Mouse (Mus musculus) thymus, postnatal 10 days (tissue): ENCODE data around the gene Maats1.

Source experiments
- DNase-seq, 2 experiments: peaks; one replicate each; pipeline ENCODE4 v3.0.0; 2021; ENCODE audit warnings: low spot score in 2 of 2

The Maats1 gene

DNA sequence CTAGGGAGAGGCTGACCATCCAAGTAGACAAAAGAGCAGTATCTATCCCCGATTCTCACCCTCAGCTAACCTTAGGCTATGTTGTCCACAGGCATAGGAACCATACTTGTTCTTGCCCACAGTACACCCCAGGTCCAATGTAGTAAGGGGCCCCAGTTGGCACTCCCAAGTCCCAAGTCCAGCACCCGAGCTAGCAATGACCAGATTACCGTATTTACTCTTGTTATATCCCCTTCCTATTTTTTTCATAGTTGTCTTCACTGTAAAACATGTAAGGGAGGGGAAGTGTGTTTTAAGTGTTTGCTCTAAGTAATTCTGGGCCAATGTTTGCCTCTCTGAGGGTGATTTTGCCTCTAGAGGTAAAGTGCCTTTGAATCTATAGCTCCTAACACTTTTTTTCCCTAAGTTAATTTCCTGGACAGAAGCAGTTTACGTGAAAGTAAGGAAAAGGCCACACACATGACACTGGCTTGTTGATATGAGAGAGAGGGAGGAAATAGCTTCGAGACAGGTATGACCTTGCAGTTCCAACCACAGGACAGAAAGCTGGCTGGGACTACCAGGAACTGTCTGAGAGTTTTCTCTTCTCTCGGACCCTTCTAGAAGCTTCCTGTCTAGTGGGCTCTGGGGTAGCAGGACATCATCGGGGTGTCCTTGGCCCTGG lies 47.1 kb downstream of the Maats1 start, which contains the start of gene Nr1i2:
Gene Nr1i2, minus strand, starts transcription at position 140 of the 664 bp plus-strand sequence.
- DNase-seq, result no peak

- DNase-seq, result no peak
These were observed 51.8 kb downstream of the Maats1 start for GRCm38 (mm10) chr16:38290151-38290550.

DNA sequence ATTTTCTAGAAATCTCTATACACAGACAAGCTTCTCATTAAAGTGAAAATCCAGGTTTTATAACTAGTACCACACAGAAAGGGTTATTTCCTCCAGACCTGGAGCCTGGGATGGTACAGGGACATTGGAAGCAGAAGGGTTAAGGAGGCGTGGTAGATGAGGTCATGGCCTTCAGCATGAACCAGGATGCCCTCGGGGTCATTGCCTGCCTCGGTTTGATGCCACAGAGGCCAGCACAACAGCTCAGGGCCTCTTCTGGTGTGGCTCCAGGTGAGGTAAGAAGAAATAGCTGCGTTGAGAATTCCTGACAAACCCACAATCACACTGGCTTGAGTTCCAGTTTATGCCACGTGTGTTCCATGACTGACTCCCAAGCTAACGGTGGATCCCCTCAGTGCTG lies 53.1 kb downstream of the Maats1 start:
- no peak for DNase-seq

- DNase-seq, result no peak
These were observed 54.2 kb downstream of the Maats1 start for GRCm38 (mm10) chr16:38287762-38288161.

DNA sequence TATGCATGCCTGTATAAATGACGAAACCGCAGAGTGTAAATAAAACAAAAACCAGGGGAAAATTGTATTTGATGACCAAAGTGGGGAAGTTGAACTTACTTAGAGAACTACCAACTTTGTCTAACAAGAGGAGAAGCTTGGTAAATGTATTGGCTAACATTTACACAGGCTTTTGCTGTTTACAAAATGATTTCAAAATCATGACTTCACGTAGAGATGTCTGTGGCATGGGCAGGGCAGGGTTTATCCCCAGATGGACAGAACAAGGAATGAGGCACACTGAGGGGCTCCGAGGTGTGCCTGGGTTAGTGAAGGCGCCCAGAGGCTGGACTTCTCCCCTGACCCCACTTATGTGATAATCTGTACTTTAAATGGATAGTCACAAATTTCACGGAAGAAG lies 54.6 kb downstream of the Maats1 start:
- DNase-seq, result no peak

- no peak for DNase-seq
These were observed 55.4 kb downstream of the Maats1 start for GRCm38 (mm10) chr16:38286541-38286940.

DNA sequence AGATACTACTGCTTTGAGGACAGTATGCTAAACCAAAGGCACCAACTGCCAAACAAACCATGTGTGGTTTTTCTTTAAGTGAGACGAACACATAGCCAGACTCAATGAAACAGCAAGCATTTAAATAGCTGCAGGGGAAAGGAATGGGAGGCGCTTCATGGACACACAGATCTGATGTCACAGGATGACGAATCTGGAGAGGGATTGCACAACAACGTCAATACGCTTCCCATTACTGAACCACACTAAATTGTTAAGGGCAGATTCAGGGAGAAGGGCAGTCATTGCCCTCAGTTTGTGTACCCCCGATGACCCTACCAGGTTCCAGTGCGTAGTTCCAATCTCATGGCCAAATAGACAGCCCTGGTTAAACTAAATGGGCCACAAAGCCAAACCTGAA lies 56.1 kb downstream of the Maats1 start:
- no peak for DNase-seq

DNA sequence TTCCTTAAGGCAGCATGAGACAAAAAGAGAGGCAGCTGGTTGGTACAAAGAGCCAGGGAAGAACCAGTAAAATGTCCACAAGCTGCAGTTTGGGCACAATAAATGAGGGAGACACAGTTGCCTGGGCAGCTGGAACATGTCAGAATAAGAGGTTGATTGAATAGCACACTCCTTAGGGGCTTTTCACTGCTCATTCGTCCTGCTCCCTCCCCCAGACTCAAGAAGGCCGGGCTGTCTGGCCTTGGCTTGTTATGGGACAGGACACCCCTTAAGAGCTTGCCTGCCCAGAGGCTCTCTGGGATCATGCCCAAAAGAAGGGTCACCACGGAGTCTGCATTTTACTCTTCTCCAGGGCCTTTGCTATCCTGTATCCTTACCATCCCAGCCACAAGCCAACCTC lies 58.6 kb downstream of the Maats1 start:
- DNase-seq, result no peak

DNA sequence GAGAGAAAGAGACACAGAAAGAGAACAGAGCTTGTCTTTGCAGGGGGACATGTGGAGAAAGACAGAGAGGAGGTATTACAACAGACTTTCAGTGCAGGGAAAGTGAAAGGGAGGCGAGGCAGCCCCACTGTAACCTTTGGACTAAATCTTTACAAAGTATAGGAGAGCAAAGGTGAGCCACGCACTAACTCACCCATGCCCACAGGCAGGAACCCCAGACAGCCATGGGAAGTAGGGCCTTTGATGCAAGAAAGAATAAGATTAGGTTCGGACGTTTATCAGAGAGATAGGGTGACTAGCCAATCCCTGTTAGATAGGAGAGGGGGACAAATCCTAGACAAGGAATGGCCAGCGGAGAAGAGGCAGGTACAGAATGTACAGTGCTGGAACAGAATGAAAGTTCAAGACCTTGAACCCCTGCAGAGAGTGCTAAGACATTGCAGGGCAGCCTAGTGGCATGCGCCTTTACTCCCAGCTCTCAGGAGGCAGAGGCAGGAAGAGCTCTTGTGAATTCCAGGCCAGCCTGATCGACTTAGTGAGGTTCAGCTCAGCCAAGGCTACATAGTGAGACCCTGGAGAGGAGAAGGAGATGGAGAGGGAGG lies 59.3 kb downstream of the Maats1 start:
- no peak for DNase-seq

DNA sequence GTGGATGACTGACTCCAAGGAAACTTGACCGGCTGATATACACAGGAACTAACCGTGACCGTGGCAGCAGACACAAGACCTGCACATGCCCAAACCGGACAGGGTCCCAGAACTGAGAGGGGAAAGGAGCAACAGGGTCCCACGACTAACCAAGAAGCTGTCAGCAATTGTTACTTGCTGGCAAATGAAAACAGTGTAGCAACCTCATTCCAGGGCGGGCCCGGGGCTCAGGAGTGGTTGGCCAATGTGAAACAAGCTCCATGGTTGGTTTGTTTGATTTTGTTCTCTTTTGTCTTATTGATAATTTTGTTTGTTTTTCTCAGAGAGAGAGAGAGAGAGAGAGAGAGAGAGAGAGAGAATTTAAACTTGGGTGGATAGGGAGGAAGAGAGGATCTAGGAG lies 61.0 kb downstream of the Maats1 start:
- DNase-seq, result no peak

DNA sequence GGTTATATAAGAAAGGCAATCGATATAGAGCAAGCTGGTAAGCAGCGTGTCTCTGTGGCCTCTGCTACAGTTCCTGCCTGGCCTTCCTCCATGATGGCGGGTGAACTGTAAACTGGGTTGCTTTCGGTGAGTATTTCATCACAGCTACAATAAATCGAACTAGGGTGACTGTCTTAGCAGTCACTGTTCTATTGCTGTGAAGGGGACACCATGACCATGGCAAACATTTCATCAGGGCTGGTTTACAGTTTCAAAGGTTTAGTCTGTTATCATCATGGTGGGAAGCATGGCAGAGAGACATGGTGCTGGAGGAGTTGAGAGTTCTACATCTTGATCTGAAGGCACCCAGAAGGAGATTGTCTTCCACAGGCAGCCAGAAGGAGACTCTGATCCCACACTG lies 62.1 kb downstream of the Maats1 start:
- no peak for DNase-seq

- no peak for DNase-seq
These were observed 67.2 kb downstream of the Maats1 start for GRCm38 (mm10) chr16:38274737-38275136.

GRCm38 (mm10) chr16:38272483-38272882 lies 69.5 kb downstream of the Maats1 start:
- DNase-seq, result no peak

- DNase-seq, result no peak
These were observed 70.3 kb downstream of the Maats1 start for GRCm38 (mm10) chr16:38271601-38272000.

DNA sequence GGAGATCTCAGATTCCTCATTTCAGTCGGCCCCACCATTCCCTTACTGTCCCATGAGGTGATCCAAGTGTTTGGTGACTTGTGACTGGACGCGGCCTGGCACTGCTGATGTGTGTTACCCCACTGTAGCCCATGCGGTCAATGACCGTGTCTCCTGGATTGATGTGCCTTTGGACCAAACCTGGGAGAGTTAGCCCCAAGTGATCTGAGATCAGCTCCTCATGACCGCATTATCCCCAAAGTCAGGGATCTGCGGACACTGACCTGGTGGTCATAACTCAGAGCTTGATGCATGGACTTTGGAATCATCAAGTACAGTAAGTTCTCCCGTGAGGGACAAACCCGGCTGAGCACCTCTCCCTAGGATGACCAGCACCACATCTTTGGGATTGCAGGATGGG lies 86.0 kb downstream of the Maats1 start:
- no peak for DNase-seq

DNA sequence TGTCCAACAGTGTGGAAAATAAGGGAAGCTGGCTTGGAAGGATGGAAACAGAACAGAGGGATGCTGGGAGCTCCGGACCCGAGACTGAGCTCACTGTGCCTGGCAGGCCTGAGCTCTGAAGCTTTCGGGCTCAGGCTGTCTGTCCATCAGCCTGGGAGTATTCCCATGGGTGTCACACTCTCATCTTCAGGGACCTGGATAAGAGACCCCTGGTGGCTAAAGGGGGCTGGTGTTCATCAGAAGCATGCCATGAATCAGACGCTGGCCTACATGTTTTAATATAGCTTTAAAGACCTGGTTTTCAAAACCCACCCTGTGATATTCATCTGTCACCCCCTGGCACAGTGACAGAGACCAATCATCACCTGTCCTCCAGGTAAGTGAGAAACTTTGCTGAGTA lies 86.8 kb downstream of the Maats1 start:
- no peak for DNase-seq

- DNase-seq, result no peak
These were observed 87.9 kb downstream of the Maats1 start for GRCm38 (mm10) chr16:38254001-38254400.

DNA sequence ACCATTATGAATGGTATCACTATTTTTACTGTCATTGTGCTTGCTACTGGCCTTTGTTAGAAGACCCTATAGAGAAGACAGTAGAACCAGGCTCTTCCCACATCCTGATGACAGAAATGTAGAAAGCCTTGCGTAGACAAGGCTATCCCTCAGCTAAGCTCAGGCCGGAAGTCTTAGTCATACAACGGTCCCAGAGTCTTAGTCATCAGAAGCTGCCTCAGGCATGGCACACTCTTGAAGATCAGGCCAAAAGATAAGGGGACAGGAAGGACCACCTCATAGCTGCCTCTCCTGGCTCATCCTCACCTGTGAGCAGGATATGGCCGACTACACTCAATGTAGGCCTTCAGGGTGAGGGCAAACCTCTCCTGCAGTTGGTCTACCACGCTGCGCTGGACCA lies 91.5 kb downstream of the Maats1 start:
- DNase-seq, result no peak

- no peak for DNase-seq
These were observed 93.5 kb downstream of the Maats1 start for GRCm38 (mm10) chr16:38248331-38248961.
